Mouse (Mus musculus) urinary bladder, adult 18-20 months (tissue): ENCODE data around the gene Dusp12.

Experiments used
- DNase-seq, 2 experiments: peaks; one replicate each; pipeline ENCODE4 v3.0.0; 2022; ENCODE audit warnings: low spot score in 2 of 2, mixed read lengths in 2 of 2

The Dusp12 gene

DNA sequence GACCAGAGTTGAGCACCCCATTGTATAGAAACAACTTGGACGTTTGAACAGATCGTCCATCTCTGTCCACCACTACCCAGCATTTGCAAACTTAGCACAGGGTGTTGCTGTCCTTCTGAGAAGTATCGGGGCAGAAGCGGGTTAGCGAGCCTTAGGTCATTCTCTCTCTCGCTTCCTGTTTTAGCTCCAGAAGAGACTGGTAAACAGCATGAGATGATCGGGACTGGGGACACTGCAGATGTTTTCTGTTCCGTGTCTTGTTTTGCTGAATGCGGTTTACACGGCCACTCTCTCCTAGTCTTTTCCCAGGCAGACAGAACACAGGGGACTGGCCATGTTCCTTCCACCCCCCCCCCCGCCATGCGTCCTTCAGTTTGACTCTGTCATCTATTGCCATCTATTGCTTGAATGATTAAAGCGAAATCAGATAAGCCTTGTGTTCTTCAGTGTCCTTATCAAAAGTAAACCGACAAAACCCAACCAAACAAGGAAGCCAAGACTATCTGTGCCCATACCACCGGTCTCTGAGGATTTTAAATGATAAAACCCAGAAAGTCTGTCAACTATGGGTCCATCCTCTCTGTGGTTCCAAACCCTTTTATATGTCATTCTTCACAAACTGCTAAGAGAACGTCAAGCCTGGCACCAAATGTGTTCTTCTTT, 13.2 kb upstream of the Dusp12 start:
- no peak for DNase-seq

DNA sequence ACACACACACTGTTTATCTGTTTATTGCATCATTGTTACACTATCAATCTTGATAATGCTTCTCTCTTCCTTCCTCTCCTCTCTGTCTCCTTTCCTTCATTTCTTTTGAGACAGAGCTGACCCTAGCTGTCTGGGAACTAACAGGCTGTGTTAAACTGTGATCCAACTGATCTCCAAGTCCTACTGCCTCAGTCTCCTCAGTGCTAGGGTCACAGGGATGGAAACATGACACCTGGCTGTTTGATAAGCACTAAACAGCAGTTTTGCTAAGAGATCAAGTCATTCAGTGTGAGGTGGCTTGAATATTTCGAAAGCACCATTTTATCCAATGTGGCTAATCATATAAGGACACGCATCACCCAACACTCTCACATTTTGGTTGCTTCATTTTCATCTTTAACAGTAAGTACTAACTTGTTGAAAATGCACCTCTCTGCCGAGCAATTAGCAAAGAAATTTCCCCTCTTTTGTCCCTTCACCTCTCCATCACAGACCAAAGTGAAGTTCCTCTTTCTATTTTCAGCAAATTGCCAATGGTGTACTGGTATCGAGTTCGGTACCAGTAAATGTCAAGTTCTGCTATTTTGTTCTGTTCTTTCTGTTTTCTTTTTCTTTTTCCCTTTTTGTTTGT, 11.4 kb upstream of the Dusp12 start:
- no peak for DNase-seq

DNA sequence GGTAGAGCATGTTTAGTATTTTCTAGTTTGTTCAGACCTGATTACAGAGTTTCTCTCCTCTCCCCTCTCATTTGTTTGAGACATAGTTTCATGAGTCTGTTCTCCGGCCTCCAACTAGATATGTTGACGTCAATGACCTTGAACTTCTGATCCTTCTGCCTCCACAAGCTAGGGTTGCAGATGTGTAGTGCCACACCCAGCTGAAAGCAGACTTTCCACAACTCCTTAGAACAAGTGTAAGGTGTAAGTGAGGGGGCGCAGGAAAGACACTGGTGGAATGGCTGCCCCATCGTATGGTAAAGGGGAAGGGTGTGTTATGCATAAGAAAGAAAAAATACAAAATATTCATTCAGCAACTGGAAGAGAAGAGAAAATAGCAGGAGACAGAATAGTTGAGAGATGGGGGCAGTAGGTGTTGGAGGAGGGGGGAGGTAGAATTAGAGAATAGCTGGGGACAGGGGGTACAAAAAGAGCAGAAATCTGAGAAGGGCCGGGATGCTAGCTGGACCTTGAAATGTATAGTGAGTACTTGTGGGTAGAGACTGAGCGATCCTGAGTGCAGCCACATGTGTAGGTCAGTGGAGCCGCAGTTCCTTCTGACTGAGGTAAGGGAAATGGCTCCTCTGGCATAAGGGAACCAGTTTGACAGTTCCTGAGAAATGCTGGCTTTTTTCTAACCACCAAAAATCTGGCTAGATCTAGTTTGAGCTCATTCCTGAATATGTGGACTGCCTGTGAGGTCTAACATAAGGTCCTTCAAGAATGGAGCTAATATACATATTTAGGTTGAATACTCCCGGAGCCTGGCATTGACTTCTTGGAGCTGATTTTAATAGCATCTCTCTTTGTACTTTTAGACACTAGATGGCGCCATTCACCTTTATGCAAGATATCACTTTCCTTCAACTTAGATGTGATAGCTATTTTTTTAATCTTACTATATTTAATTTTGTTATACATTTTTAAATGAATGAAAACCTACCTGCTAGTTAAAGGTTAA, 9.6 kb upstream of the Dusp12 start:
- DNase-seq = no peak

- DNase-seq = no peak
These were observed 6.9 kb upstream of the Dusp12 start for GRCm38 (mm10) chr1:170892279-170892678.

DNA sequence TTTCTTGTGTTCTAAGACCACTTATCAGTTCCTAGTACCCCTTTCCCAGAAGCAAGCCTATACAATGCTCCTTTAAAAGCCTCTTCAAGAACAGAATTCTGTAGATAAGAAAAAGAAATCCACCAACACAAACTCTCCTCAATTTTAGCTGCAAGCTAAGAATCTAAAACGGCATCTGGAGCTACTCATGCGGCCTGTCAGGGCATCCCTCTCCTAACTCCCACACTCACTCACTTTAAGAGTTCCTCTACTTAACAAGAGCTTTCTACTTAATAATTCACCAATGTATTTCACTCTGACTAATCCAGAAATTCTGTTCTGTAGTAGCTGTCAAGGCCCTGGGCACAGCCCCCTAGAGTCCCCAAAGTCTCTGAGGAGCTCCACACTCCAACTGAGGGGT, 6.3 kb upstream of the Dusp12 start:
- no peak for DNase-seq

DNA sequence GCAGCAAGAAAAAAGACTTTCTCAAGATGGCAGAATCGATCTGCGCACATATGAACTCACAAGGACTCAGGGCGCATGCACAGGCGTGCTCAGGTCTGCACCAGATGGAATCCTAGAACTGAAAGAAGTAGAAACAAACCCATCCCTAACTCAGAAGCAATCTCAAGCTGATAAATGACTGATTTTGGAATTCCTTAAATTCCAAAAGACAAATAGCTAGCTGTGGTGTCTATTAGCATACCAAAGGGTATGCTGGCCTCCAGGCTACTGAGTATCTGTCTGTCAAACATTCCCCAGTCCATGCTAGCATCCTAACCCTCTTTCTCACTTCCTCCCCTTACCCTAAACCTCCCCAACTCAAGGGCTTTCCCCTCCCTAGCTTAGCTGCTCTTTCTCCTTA, 4.0 kb upstream of the Dusp12 start:
- no peak for DNase-seq

- DNase-seq = no peak
These were observed 711 bp upstream of the Dusp12 start for GRCm38 (mm10) chr1:170886044-170886458.

- DNase-seq = no peak
These were observed 950 bp downstream of the Dusp12 start for GRCm38 (mm10) chr1:170884390-170884789.

DNA sequence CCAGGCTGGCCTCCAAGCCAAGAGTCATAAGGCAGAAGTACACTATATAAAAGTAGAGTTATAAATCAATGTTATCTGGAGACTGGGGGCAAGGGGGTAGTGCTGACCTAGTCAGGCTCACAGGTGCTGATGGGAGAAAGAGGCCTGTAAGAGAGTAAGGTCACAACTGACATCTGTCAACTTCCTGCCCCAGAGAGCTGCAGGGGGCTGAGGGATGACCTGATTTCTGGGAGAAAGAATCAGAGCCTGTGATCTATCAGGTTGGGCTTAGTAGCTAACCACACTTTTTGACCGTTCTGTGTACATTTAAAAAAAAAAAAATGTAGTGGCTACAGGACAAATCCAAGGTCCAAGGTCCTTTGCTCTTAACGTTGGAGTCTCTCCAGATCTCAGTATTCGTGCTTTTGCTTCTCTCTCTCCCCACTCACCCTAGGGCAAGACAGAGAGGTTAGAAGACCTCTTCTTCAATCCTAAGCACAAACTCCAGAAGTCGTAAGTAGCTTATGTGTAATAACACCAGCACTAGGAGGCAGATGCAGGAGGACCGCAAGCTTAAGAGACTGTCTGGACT, 2.3 kb downstream of the Dusp12 start:
- no peak for DNase-seq

DNA sequence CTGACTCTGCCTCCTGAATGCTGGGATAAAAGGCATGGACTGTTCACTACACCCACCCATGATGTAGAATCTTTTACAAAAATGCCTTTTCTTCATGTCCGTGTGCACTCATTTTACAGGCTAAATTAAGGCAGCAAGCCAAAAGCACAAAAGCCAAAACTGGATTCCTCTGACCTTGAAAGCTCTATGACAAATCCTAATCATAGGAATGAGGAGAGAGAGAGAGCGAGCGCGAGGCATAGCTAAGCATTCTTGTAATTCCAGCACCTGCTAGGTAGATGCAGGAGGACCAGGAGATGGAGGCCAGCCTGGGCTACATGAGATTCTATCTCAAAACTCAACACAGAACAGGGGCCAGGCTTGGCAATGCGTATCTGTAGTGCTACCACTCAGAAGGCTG, 8.4 kb downstream of the Dusp12 start:
- DNase-seq = no peak

- DNase-seq = no peak
These were observed 9.7 kb downstream of the Dusp12 start for GRCm38 (mm10) chr1:170875676-170876075.

DNA sequence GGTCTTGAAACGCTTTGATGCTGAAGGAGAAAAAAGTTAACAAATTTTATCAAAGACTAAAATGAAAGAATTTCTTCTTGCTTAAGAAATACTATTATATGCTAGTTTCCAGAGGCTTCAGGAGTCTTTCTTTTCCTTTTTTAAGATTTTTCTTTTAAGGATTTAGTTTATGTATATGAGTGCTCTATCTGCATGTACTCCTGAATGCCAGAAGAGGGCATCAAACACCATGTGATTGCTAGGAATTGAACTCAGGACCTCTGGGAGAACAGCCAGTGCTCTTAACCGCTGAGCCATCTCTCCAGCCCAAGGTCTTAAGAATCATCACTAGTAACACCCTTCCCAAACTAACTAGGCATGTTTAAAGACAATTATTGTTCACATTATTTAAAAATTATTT, 13.4 kb downstream of the Dusp12 start:
- no peak for DNase-seq

GRCm38 (mm10) chr1:170871402-170871801, 13.9 kb downstream of the Dusp12 start:
- DNase-seq = no peak

DNA sequence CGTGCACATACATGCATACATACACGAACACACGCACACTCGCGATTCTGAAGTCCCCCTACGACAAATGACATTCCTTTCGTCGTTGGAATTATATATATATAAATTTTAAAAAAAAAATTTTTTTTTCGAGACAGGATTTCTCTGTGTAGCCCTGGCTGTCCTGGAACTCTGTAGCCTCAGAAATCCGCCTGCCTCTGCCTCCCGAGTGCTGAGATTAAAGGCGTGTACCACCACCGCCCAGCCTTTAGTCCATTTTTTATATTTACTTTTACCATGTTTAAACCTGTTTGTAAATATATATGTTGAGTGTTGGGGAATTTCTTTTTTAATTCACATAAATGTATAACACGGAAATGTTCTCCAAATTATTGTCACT, 16.4 kb downstream of the Dusp12 start:
- DNase-seq = no peak

DNA sequence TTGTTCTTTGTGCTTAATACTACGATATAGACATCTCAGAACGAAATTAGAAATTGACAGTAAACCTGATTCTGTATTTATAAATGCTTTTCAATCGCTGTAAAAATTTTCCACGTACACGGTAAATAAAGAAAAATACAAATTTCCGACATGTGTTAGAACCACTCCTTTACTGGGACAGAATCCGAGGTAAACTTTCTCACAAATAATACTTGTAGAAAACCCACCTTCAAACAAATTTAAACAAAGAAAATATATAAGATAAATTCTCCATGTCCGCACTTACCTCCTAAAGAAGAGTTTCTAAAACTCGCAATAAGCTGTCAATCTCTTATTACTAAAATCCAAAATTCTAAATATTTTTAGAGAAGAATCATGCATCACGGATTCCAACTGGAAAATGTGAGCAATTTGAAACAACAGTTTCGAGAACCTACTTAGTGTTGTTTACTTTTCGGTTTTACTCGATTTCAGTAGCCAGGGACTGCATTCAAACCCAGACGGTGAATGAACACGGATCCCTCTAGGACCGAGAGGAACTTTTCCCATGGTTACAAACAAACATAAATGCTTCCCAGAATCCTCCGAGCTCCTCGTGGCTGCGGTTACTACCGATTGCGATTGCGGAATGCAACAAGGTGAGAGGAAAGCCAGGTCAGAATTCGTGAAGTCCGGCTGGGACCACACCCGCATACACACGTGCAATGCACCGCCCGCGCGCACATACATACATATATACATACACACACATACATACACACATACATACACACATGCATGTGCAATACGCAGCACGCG, 17.0 kb downstream of the Dusp12 start:
- DNase-seq = peak; percentile 52 to 68

- peak; percentile 95 to 99 for DNase-seq
These were observed 17.6 kb downstream of the Dusp12 start, which contains the start of gene Atf6 for GRCm38 (mm10) chr1:170867691-170868105. Atf6 (minus strand) TSS chr1:170867771.

- no peak for DNase-seq
These were observed 18.2 kb downstream of the Dusp12 start for GRCm38 (mm10) chr1:170866992-170867690.

- no peak for DNase-seq
These were observed 19.9 kb downstream of the Dusp12 start for GRCm38 (mm10) chr1:170865406-170865805.

DNA sequence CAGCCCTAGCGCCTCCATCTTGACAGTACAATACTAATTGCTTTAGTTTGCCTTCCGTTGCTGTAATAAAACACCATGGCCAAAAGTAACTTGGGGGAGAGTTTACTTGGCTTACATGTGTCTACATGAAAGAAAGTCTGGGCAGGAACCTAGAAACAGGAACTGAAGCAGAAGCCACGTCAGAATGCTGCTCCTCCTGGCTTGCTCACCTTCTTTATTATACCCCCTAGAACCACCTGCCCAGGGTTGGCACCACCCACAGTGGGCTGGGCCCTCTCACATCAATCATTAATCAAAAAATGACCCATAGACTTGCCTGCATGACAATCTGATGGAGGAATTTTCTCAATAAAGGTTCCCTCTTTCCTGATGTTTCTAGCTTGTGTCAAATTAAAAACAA, 20.6 kb downstream of the Dusp12 start:
- no peak for DNase-seq

DNA sequence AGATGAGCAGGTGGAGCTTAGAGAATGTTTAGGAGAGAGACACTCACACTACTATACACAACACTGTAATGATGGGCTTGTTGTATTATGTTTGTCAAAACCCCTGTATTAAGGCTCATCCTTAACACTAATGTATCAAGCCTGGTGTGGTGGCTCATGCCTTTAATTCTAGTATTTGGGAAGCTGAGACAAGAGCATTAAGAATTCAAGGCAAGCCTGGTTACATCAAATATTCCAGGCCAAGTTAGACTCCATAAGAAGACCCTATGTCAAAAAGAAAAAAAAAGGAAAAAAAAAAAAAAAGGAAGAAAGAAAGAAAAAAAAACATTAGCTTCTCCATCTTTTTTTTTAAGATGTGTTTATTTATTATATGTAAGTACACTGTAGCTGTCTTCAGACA, 21.1 kb downstream of the Dusp12 start:
- DNase-seq = no peak

DNA sequence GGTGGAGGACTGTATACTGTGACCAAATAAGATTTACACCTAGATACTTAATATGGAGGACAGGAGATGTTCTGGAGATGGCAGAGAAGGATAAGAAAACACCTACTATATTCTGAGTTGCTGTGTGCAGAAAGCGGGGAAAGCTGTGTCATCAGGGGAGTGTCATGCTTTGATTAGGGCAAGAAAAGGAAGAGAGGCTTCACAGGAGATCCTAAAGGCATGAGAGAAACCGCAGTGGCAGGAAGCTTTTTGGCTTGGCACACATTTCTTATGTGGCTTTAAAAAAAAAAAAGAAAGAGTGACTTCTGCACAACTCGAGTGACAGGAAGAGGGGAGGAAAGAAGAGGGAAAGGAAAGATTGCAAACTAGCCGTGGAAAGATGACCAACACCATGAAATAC, 22.3 kb downstream of the Dusp12 start:
- no peak for DNase-seq
